Mouse (Mus musculus) liver, embryonic 14.5 days (tissue): ENCODE results near the gene Ptprb.

Experiments
- CTCF ChIP-seq: IDR thresholded peaks from 2 replicates; pipeline ENCODE4 v1.5.1; 2016; ENCODE audit warnings: antibody characterized with exemption, low read depth, control low read depth
- EP300 ChIP-seq: IDR thresholded peaks from 2 replicates; pipeline ENCODE4 v1.6.1; 2016; ENCODE audit warnings: antibody characterized with exemption, low read depth

DNA sequence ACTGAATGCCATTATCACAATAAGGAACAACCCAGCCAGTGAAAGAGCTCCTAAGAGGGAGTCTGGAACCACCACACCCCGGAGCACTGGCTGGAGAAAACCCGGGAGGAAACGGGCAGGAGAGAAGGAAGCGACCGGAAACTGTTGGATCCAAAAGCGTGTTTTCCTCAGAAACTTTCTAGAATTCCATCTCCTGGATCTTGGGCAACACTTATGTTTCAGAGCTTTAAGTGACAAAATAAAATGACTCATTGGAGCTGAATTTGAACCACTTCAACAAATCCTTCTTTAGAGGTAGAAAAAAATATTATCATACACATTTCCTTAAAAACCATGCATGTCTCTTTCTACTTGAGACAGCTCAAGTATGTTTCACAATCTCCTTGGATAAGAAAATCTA is 145.7 kb downstream of the Ptprb start:
- TF ChIP-seq CTCF: no peak
- TF ChIP-seq EP300: no peak
